Mouse (Mus musculus): Measurements from ENCODE around the gene Ddb2. TPM values are rescaled to one million over a fixed set of nuclear protein-coding genes. Genes with fewer than 3 reads are reported as not detected.

Gene Ddb2
- polyA plus RNA-seq, 1 experiment from 2014 or later: 17.5 TPM

- Histone ChIP-seq H3K9me3 (no peaks in the 10 kb centered on the region), H3K4me2 (replicated peaks) (no peak overlapping the region), H3K9ac (no peak overlapping the region), H3K4me3 (no peak overlapping the region), H3K36me3 (peaks cover 58% of the 10 kb centered on the region), H3K4me1 (peaks cover 12% of the 10 kb centered on the region; the same call in 1 of the 2 replicates), H3K27ac (no peak overlapping the region), H3K27me3 (no peaks in the 10 kb centered on the region)
- 90% methylated on average over 9 of the region's 9 CpGs for WGBS
- no peak for ATAC-seq (ENCODE audit: insufficient number of reproducible peaks, insufficient read depth, low FRiP score, low TSS enrichment)
Observed at GRCm38 (mm10) chr2:91206254-91206775, 30.5 kb downstream of the Ddb2 start.

GRCm38 (mm10) chr2:91202972-91203656, 33.7 kb downstream of the Ddb2 start:
- peak overlapping the region; percentile 69 for H3K4me2 ChIP-seq (replicated peaks)
- H3K9me3 ChIP-seq: no peaks in the 10 kb centered on the region
- H3K4me1 ChIP-seq: peaks cover 12% of the 10 kb centered on the region; the same call in 1 of the 2 replicates
- 13% methylated on average over 20 of the region's 20 CpGs for WGBS
- no peaks in the 10 kb centered on the region for H3K27me3 ChIP-seq
- peaks cover 30% of the 10 kb centered on the region for H3K36me3 ChIP-seq
- H3K4me3 ChIP-seq: peak overlapping the region; percentile 76
- peak; percentile 55 for ATAC-seq (ENCODE audit: insufficient number of reproducible peaks, insufficient read depth, low FRiP score, low TSS enrichment)
- H3K9ac ChIP-seq: peak overlapping the region; percentile 66
- peak overlapping the region; percentile 95 for H3K27ac ChIP-seq

- Histone ChIP-seq H3K36me3 (peaks cover 23% of the 10 kb centered on the region), H3K4me1 (peaks cover 12% of the 10 kb centered on the region; the same call in 1 of the 2 replicates), H3K9me3 (no peaks in the 10 kb centered on the region), H3K27ac (peak within 1 kb of the TSS; percentile 95), H3K27me3 (no peaks in the 10 kb centered on the region), H3K9ac (peak within 1 kb of the TSS; percentile 66), H3K4me3 (peak within 1 kb of the TSS; percentile 76), H3K4me2 (replicated peaks) (peak within 1 kb of the TSS; percentile 69)
- 3% methylated on average over 28 of the region's 28 CpGs for WGBS
- peak; percentile 95 for ATAC-seq (ENCODE audit: insufficient number of reproducible peaks, insufficient read depth, low FRiP score, low TSS enrichment)
Observed at GRCm38 (mm10) chr2:91202222-91202971, 34.4 kb downstream of the Ddb2 start, which contains the start of the genes Nr1h3 and Acp2. Gene Nr1h3, minus strand, starts transcription at chr2:91202834. Gene Acp2, plus strand, starts transcription at chr2:91202885.

GRCm38 (mm10) chr2:91198888-91199287, 37.9 kb downstream of the Ddb2 start:
- Histone ChIP-seq H3K4me3 (no peak overlapping the region), H3K27me3 (no peaks in the 10 kb centered on the region), H3K4me1 (peaks cover 17% of the 10 kb centered on the region; the same call in 1 of the 2 replicates), H3K4me2 (replicated peaks) (no peak overlapping the region), H3K9me3 (no peaks in the 10 kb centered on the region), H3K27ac (no peak overlapping the region), H3K36me3 (no peaks in the 10 kb centered on the region), H3K9ac (no peak overlapping the region)
- no peak for ATAC-seq (ENCODE audit: insufficient number of reproducible peaks, insufficient read depth, low FRiP score, low TSS enrichment)
- 87% methylated on average over 3 of the region's 3 CpGs for WGBS

GRCm38 (mm10) chr2:91196577-91197001, 40.2 kb downstream of the Ddb2 start:
- Histone ChIP-seq H3K27ac (no peak overlapping the region), H3K9ac (no peak overlapping the region), H3K9me3 (no peaks in the 10 kb centered on the region), H3K4me1 (0 out of 2 replicates have a peak, but pooled peaks cover 12% of the 10 kb centered on the region), H3K4me2 (replicated peaks) (no peak overlapping the region), H3K27me3 (peaks cover 5% of the 10 kb centered on the region; the same call in 1 of the 2 replicates), H3K4me3 (no peak overlapping the region), H3K36me3 (no peaks in the 10 kb centered on the region)
- ATAC-seq (ENCODE audit: insufficient number of reproducible peaks, insufficient read depth, low FRiP score, low TSS enrichment): no peak
- 44% methylated on average over 3 of the region's 3 CpGs for WGBS

- no peaks in the 10 kb centered on the region for H3K9me3 ChIP-seq
- no peak overlapping the region for H3K27ac ChIP-seq
- 0 out of 2 replicates have a peak, but pooled peaks cover 12% of the 10 kb centered on the region for H3K4me1 ChIP-seq
- peaks cover 5% of the 10 kb centered on the region; the same call in 1 of the 2 replicates for H3K27me3 ChIP-seq
- peak; percentile 87 for ATAC-seq (ENCODE audit: insufficient number of reproducible peaks, insufficient read depth, low FRiP score, low TSS enrichment)
- H3K9ac ChIP-seq: peak overlapping the region; percentile 42
- 2% methylated on average over 27 of the region's 27 CpGs for WGBS
- H3K4me2 ChIP-seq (replicated peaks): peak overlapping the region; percentile 54
- H3K4me3 ChIP-seq: peak overlapping the region; percentile 31
- H3K36me3 ChIP-seq: no peaks in the 10 kb centered on the region
Observed at GRCm38 (mm10) chr2:91194624-91195332, 42.0 kb downstream of the Ddb2 start.

- no peak for ATAC-seq (ENCODE audit: insufficient number of reproducible peaks, insufficient read depth, low FRiP score, low TSS enrichment)
- Histone ChIP-seq H3K27me3 (peaks cover 5% of the 10 kb centered on the region; the same call in 1 of the 2 replicates), H3K4me3 (no peak overlapping the region), H3K36me3 (no peaks in the 10 kb centered on the region), H3K9ac (no peak overlapping the region), H3K9me3 (no peaks in the 10 kb centered on the region), H3K4me1 (0 out of 2 replicates have a peak, but pooled peaks cover 12% of the 10 kb centered on the region), H3K27ac (no peak overlapping the region), H3K4me2 (replicated peaks) (no peak overlapping the region)
- WGBS: 91% methylated on average over 16 of the region's 16 CpGs
Observed at GRCm38 (mm10) chr2:91190501-91190900, 46.3 kb downstream of the Ddb2 start.

GRCm38 (mm10) chr2:91187431-91187830, 49.4 kb downstream of the Ddb2 start:
- Histone ChIP-seq H3K4me2 (replicated peaks) (no peak overlapping the region), H3K27ac (no peak overlapping the region), H3K36me3 (no peaks in the 10 kb centered on the region), H3K9me3 (no peaks in the 10 kb centered on the region), H3K27me3 (no peaks in the 10 kb centered on the region), H3K9ac (no peak overlapping the region), H3K4me1 (peaks cover 5% of the 10 kb centered on the region; the same call in 1 of the 2 replicates), H3K4me3 (no peak overlapping the region)
- 57% methylated on average over 4 of the region's 4 CpGs for WGBS
- ATAC-seq (ENCODE audit: insufficient number of reproducible peaks, insufficient read depth, low FRiP score, low TSS enrichment): no peak

GRCm38 (mm10) chr2:91186208-91186607, 50.6 kb downstream of the Ddb2 start:
- Histone ChIP-seq H3K9ac (no peak overlapping the region), H3K9me3 (no peaks in the 10 kb centered on the region), H3K4me1 (peaks cover 10% of the 10 kb centered on the region), H3K36me3 (no peaks in the 10 kb centered on the region), H3K27ac (no peak overlapping the region), H3K27me3 (no peaks in the 10 kb centered on the region; the same call in 1 of the 2 replicates), H3K4me3 (no peak overlapping the region), H3K4me2 (replicated peaks) (no peak overlapping the region)
- WGBS: 63% methylated on average over 1 of the region's 1 CpGs
- ATAC-seq (ENCODE audit: insufficient number of reproducible peaks, insufficient read depth, low FRiP score, low TSS enrichment): no peak

- 61% methylated on average over 15 of the region's 15 CpGs for WGBS
- Histone ChIP-seq H3K4me3 (peak within 1 kb of the TSS; percentile 84), H3K9ac (peak within 1 kb of the TSS; percentile 63), H3K4me2 (replicated peaks) (peak within 1 kb of the TSS; percentile 82), H3K4me1 (peaks cover 10% of the 10 kb centered on the region), H3K27me3 (no peaks in the 10 kb centered on the region; the same call in 1 of the 2 replicates), H3K36me3 (no peaks in the 10 kb centered on the region), H3K9me3 (no peaks in the 10 kb centered on the region), H3K27ac (peak within 1 kb of the TSS; percentile 83)
- ATAC-seq (ENCODE audit: insufficient number of reproducible peaks, insufficient read depth, low FRiP score, low TSS enrichment): no peak
Observed at GRCm38 (mm10) chr2:91183711-91184405, 52.9 kb downstream of the Ddb2 start, which contains the start of gene Madd. Gene Madd, minus strand, starts transcription at chr2:91183837.

All from embryonic facial prominence, embryonic 12.5 days (tissue).